Mouse (Mus musculus): ENCODE data around the gene Chchd1. TPM values are rescaled to one million over a fixed set of nuclear protein-coding genes. Genes with fewer than 3 reads are reported as not detected.
"Not testable (repeated sequence)": the region's sequence is repeated elsewhere in the genome, so short reads cannot be mapped to it uniquely, and the experiment has no call there.

The Chchd1 gene
- polyA plus RNA-seq, 1 experiment = 111 TPM

DNA sequence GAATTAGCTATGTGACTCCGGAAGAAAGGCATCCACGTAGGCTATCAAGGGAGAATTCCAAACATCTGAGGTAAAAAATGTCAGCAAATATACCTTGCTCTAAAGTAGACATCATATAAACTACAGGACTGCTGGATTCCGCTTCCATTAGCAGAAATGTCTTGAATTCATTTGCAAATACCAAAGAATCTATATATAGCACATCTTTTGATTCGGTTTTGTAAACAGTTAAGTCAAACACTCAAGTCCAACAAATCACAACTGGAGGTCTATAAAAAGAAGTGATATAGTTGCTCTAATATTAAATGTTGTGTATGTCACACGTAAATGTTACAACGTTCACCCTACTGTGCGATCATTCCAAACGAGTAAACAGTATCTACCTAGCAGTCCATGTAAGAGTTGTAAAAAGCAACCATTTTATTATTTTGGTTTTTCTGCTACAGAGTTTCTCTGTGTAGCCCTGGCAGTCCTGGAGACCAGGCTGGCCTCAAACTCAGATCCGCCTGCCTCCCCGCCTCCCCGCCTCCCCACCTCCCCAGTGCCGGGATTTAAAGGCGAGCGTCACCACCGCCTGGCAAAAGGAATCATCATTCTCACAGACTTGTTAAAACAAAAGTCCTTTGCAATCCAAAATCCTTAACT lies 588 bp upstream of the Chchd1 start:
- H3K36me3 ChIP-seq (ENCODE audit: control insufficient read depth, insufficient read depth) = no peaks in the 10 kb centered on the region
- TF ChIP-seq CEBPB (IDR thresholded peaks at IDR 0.05; ENCODE audit: insufficient read depth, poor library complexity, severe bottlenecking) (no peak), POLR2AphosphoS2 (IDR thresholded peaks at IDR 0.05; ENCODE audit: insufficient read length, low read depth) (no peak), MAX (IDR thresholded peaks at IDR 0.05; ENCODE audit: low read depth) (no peak), TCF12 (IDR thresholded peaks at IDR 0.05; ENCODE audit: insufficient read depth, poor library complexity, severe bottlenecking) (no peak), MYOG (IDR thresholded peaks at IDR 0.05; ENCODE audit: control insufficient read depth in 1 of 3, insufficient read depth in 1 of 3, insufficient read length in 2 of 3, low read depth in 2 of 3) (no peak), E2F4 (IDR thresholded peaks at IDR 0.05; ENCODE audit: insufficient read depth) (no peak), MYOD1 (IDR thresholded peaks at IDR 0.05; ENCODE audit: control insufficient read depth in 1 of 3, insufficient read length in 2 of 3, low read depth in 2 of 3) (no peak), POLR2A (IDR thresholded peaks at IDR 0.05; ENCODE audit: insufficient read length, low read depth) (no peak), USF1 (IDR thresholded peaks at IDR 0.05; ENCODE audit: low read depth) (no peak), REST (IDR thresholded peaks at IDR 0.05; ENCODE audit: insufficient read depth, insufficient read length) (no peak), TCF3 (IDR thresholded peaks at IDR 0.05; ENCODE audit: insufficient read length, low read depth) (no peak), SRF (IDR thresholded peaks at IDR 0.05; ENCODE audit: control insufficient read depth, insufficient read length, low read depth) (no peak)
- peak overlapping the region; percentile 91 for H3K4me2 ChIP-seq (ENCODE audit: low read depth)
- H3K27me3 ChIP-seq (ENCODE audit: control insufficient read depth, insufficient read depth, insufficient read length) = no peaks in the 10 kb centered on the region
- H3K79me2 ChIP-seq (ENCODE audit: control insufficient read depth, insufficient read depth) = peaks cover 74% of the 10 kb centered on the region
- H3K4me3 ChIP-seq = peak overlapping the region; percentile 90
- H3ac ChIP-seq (ENCODE audit: control insufficient read depth, insufficient read length) = peak overlapping the region; percentile 75

DNA sequence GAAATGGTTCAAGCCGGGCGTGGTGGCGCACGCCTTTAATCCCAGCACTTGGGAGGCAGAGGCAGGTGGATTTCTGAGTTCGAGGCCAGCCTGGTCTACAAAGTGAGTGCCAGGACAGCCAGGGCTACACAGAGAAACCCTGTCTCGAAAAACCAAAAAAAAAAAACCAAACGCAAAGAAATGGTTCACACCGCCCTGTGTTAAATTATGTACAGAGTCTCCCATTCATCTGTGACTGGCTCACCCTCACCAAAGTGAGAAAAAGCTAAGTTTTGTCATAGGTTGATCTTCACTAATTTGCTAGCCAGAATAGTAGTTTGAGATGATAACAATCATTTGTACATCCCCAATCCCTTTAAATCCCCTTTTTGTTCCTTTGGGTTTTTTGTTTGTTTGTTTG lies 655 bp downstream of the Chchd1 start:
- H3K27me3 ChIP-seq (ENCODE audit: control insufficient read depth, insufficient read depth, insufficient read length); H3K36me3 ChIP-seq (ENCODE audit: control insufficient read depth, insufficient read depth): not testable (repeated sequence)
- peaks cover 71% of the 10 kb centered on the region for H3K79me2 ChIP-seq (ENCODE audit: control insufficient read depth, insufficient read depth)
- peak overlapping the region; percentile 75 for H3ac ChIP-seq (ENCODE audit: control insufficient read depth, insufficient read length)
- H3K4me3 ChIP-seq = peak overlapping the region; percentile 90
- H3K4me2 ChIP-seq (ENCODE audit: low read depth) = peak overlapping the region; percentile 66

DNA sequence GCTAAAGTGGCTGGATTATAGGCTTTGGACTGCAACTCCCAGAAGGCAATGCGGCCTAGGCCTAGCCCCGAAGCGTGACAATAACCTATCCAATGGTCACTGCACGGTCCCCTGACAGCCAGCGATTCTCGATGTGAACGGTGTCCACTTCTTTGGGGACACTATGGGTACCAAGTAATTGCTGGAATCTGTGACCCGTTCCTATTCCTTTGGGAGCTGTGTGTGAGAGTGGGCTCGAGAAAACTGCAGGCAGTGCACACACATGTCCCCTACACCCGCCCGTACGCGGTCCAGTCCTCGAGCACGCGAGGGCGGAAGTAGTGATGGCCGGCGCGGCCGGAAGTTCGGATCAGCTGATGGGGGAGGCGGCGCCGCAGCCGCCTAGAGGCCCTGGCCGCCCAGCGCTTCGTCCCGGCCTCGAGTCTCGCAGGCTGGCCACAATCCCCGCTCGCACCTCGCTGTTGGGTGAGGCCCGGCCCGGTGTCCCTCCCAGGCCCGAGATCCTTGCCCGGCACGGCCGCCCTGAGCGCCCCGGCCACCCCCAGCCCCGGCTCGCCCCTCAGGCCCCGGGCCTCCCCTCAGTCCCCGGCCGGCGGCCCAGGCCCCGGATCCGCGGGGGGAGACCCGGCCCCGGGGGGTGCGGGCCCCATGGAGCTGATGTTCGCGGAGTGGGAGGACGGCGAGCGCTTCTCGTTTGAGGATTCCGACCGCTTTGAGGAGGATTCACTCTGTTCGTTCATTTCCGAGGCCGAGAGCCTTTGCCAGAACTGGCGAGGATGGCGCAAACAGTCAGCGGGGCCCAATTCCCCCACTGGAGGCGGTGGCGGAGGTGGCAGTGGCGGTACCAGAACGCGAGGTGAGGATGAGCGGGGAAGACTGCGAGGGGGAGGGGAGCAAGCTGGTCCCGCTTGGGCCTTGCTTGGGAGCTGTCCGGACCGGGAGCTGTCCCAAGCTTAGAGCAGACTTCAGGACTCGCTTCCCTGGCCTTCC lies 4.7 kb downstream of the Chchd1 start, which contains the start of gene Zswim8:
Zswim8 (plus strand) TSS at position 352 of the 990 bp plus-strand sequence.
- peak within 1 kb of the TSS; percentile 89 for H3ac ChIP-seq (ENCODE audit: control insufficient read depth, insufficient read length)
- TF ChIP-seq MYOD1 (IDR thresholded peaks at IDR 0.05; ENCODE audit: control insufficient read depth in 1 of 3, insufficient read length in 2 of 3, low read depth in 2 of 3) = peak in 1 of 3 experiments; percentile 0
- no peak for TF ChIP-seq TCF3 (IDR thresholded peaks at IDR 0.05; ENCODE audit: insufficient read length, low read depth)
- no peak for TF ChIP-seq TCF12 (IDR thresholded peaks at IDR 0.05; ENCODE audit: insufficient read depth, poor library complexity, severe bottlenecking)
- TF ChIP-seq CEBPB (IDR thresholded peaks at IDR 0.05; ENCODE audit: insufficient read depth, poor library complexity, severe bottlenecking) = no peak
- TF ChIP-seq MAX (IDR thresholded peaks at IDR 0.05; ENCODE audit: low read depth) = no peak
- TF ChIP-seq MYOG (IDR thresholded peaks at IDR 0.05; ENCODE audit: control insufficient read depth in 1 of 3, insufficient read depth in 1 of 3, insufficient read length in 2 of 3, low read depth in 2 of 3) = no peak
- peak; percentile 83 for TF ChIP-seq POLR2A (IDR thresholded peaks at IDR 0.05; ENCODE audit: insufficient read length, low read depth)
- TF ChIP-seq SRF (IDR thresholded peaks at IDR 0.05; ENCODE audit: control insufficient read depth, insufficient read length, low read depth) = no peak
- TF ChIP-seq E2F4 (IDR thresholded peaks at IDR 0.05; ENCODE audit: insufficient read depth) = no peak
- TF ChIP-seq REST (IDR thresholded peaks at IDR 0.05; ENCODE audit: insufficient read depth, insufficient read length) = peak; percentile 64
- TF ChIP-seq POLR2AphosphoS2 (IDR thresholded peaks at IDR 0.05; ENCODE audit: insufficient read length, low read depth) = peak; percentile 84
- TF ChIP-seq USF1 (IDR thresholded peaks at IDR 0.05; ENCODE audit: low read depth) = peak; percentile 78
- H3K79me2 ChIP-seq (ENCODE audit: control insufficient read depth, insufficient read depth) = peaks cover 56% of the 10 kb centered on the region
- peaks cover 13% of the 10 kb centered on the region for H3K36me3 ChIP-seq (ENCODE audit: control insufficient read depth, insufficient read depth)
- H3K4me2 ChIP-seq (ENCODE audit: low read depth) = peak within 1 kb of the TSS; percentile 90
- no peaks in the 10 kb centered on the region for H3K27me3 ChIP-seq (ENCODE audit: control insufficient read depth, insufficient read depth, insufficient read length)
- H3K4me3 ChIP-seq = peak within 1 kb of the TSS; percentile 94

DNA sequence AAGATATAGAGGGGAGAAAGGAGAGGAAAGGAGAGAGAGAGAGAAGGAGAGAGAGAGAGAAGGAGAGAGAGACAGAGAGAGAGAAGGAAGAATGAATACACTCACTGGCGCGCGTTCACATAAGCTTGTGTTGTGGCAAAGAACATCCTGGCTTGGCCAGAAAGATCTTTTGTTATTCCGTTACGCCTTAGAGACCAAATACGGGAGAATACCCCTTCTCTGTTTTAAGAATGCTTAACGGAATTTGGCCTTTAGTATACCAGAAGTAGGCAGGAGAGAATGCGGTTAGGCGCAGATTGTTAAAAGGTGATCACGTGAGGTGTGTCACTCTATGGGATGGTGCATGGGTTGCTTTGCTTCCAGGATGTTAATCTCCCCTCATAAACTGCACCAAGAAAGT lies 5.4 kb downstream of the Chchd1 start:
- TF ChIP-seq E2F4 (IDR thresholded peaks at IDR 0.05; ENCODE audit: insufficient read depth) (no peak), USF1 (IDR thresholded peaks at IDR 0.05; ENCODE audit: low read depth) (peak; percentile 86)
- H3K27me3 ChIP-seq (ENCODE audit: control insufficient read depth, insufficient read depth, insufficient read length) = no peaks in the 10 kb centered on the region

DNA sequence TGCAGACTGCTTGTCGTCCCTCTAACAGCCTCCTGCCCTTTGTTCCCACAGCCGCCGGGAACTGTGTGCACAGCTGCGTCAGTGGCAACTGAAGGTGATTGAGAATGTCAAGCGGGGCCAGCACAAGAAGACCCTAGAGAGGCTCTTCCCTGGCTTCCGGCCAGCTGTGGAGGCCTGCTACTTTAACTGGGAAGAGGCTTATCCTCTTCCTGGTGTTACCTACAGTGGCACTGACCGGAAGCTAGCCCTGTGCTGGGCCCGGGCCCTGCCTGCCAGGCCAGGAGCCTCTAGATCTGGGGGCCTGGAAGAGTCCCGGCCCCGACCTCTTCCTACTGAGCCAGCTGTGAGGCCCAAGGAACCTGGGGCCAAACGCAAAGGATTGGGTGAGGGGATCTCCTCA lies 11.0 kb downstream of the Chchd1 start:
- H3K27me3 ChIP-seq (ENCODE audit: control insufficient read depth, insufficient read depth, insufficient read length) = no peaks in the 10 kb centered on the region
- no peak for TF ChIP-seq TCF3 (IDR thresholded peaks at IDR 0.05; ENCODE audit: insufficient read length, low read depth)
- no peak overlapping the region for H3K4me3 ChIP-seq
- H3ac ChIP-seq (ENCODE audit: control insufficient read depth, insufficient read length) = no peak overlapping the region
- peaks cover 55% of the 10 kb centered on the region for H3K36me3 ChIP-seq (ENCODE audit: control insufficient read depth, insufficient read depth)
- H3K79me2 ChIP-seq (ENCODE audit: control insufficient read depth, insufficient read depth) = peaks cover 21% of the 10 kb centered on the region
- no peak overlapping the region for H3K4me2 ChIP-seq (ENCODE audit: low read depth)

More for the DNA sequence above, 5.4 kb downstream of the Chchd1 start:
- H3K36me3 ChIP-seq (ENCODE audit: control insufficient read depth, insufficient read depth) = peaks cover 21% of the 10 kb centered on the region
- H3K4me3 ChIP-seq = peak overlapping the region; percentile 94
- peaks cover 52% of the 10 kb centered on the region for H3K79me2 ChIP-seq (ENCODE audit: control insufficient read depth, insufficient read depth)
- H3ac ChIP-seq (ENCODE audit: control insufficient read depth, insufficient read length) = peak overlapping the region; percentile 89
- H3K4me2 ChIP-seq (ENCODE audit: low read depth) = peak overlapping the region; percentile 90
